Mouse (Mus musculus): ENCODE measurements at regions not wholly inside any gene's neighbourhood (a gene's known extent, or its start where the extent isn't known, plus 50 kb on each side); places are given as distances from the start of the nearest gene placed in this dataset.

GRCm38 (mm10) chr10:122569546-122570202, 108.9 kb upstream of the Ppm1h start:
- no peak for DNase-seq

- no peak for DNase-seq
These were observed 107.5 kb upstream of the Ppm1h start for GRCm38 (mm10) chr10:122570909-122571551.

- no peak for DNase-seq
These were observed 102.1 kb upstream of the Ppm1h start for GRCm38 (mm10) chr10:122576171-122577063.

GRCm38 (mm10) chr10:122578209-122579001, 100.2 kb upstream of the Ppm1h start:
- DNase-seq = peak in 1 of 2 experiments; percentile 9

- no peak for DNase-seq
These were observed 97.5 kb upstream of the Ppm1h start for GRCm38 (mm10) chr10:122581096-122581495.

GRCm38 (mm10) chr10:122587541-122587940, 91.0 kb upstream of the Ppm1h start:
- DNase-seq = no peak

- no peak for DNase-seq
These were observed 79.1 kb upstream of the Ppm1h start for GRCm38 (mm10) chr10:122599511-122599910.

GRCm38 (mm10) chr10:122602394-122602793, 76.2 kb upstream of the Ppm1h start:
- DNase-seq = no peak

- no peak for DNase-seq
These were observed 74.6 kb upstream of the Ppm1h start for GRCm38 (mm10) chr10:122603960-122604359.

- no peak for DNase-seq
These were observed 65.3 kb upstream of the Ppm1h start for GRCm38 (mm10) chr10:122613281-122613680.

GRCm38 (mm10) chr10:122613891-122614290, 64.7 kb upstream of the Ppm1h start:
- DNase-seq = no peak

GRCm38 (mm10) chr10:122614720-122615119, 63.8 kb upstream of the Ppm1h start:
- DNase-seq = no peak

- DNase-seq = no peak
These were observed 62.9 kb upstream of the Ppm1h start for GRCm38 (mm10) chr10:122615658-122616057.

GRCm38 (mm10) chr10:122616385-122616784, 62.2 kb upstream of the Ppm1h start:
- no peak for DNase-seq

- no peak for DNase-seq
These were observed 59.7 kb upstream of the Ppm1h start for GRCm38 (mm10) chr10:122618854-122619253.

GRCm38 (mm10) chr10:122619406-122620116, 59.0 kb upstream of the Ppm1h start:
- DNase-seq = no peak
